Mouse (Mus musculus) lung, postnatal 0 days (tissue): ENCODE data around the gene Fblim1.

Experiments
- CTCF ChIP-seq: IDR thresholded peaks from 2 replicates; pipeline ENCODE4 v1.5.1; 2016; ENCODE audit warnings: antibody characterized with exemption, mild to moderate bottlenecking
- EP300 ChIP-seq: IDR thresholded peaks from 2 replicates; pipeline ENCODE4 v1.6.1; 2016; ENCODE audit warnings: antibody characterized with exemption, mild to moderate bottlenecking, control low read depth

DNA sequence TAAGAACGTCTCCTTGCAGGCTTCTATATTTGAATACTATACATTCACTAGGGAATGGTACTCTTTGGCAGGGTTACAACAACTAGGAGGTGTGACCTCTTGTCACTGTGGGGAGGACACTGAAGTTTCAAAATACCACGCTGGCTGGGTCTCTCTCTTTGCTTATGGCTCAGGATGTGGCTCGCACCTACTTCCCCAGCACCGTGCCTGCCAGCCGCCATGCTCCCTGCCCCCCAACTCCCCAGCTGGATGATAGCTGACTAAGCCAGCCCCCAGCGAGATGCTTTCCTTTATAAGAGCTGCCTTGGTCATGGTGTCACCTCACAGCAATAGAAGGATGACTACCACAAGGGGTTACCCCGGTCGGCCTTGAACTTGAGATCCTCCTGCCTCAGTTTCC lies 47.1 kb upstream of the Fblim1 start:
- TF ChIP-seq CTCF (no peak), EP300 (no peak)
